Mouse (Mus musculus) liver, adult 10 weeks (tissue): Measurements from ENCODE around the gene Zcchc8. TPM values are rescaled to one million over a fixed set of nuclear protein-coding genes. Genes with fewer than 3 reads are reported as not detected.

Experiments
- polyA plus RNA-seq: library from polyadenylated mRNA; stranded (reverse); fragments of 350-450 nt; fragmentation: Illumina TruSeq; extraction: RNeasy Lipid Tissue Mini Kit (QIAGEN cat#74804); gene quantifications from one replicate; pipeline ENCODE4 v1.2.3, GENCODE M21; 2014; ENCODE audit warnings: low read depth, low replicate concordance

Gene Zcchc8
- polyA plus RNA-seq = 32.2 TPM

DNA sequence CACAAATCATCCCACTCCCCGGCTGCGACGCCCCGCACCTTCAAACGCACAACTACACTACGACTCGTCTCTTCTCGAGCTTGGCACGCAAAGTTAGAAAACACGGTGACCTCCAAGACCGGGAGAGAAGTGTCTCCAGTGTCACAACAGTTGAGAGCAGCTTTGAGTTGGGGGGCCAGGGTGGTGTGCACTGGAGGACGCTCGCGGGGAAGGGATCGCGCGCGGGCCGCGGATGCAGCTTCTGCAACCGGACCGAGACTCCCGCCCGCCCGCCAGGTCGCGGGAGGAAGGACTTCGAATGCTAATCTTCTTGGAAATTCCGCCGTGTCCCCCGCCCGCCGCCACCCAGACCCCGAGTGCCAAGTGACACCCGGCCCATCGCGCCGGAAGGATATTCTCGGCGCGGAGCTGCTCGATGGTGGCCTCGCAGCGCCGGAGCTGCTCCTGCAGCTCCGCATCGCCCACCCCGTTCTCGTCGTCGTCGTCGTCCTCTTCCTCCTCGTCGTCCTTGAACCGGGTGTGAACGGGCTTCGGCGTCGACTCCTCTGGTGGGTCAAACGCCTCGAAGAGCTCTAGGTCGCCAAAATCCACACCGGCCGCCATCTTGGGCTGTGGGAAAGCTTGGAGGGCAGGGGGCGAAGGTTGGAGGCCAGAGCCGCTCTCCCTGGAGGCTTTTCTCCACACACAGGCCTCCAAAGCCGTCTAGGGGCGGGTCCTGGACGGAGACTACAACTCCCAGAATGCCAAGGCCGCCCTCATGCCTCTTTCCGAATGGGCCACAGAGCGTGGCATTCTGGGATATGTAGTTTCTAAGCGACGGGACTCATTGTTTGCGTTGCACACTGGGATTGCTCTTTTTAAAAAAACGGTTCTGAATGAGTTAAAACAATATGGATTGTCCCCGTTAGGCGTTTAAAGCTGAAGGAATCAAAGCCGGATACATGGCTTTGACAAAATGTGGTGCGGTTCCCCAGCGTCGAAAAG is at the start of gene Zcchc8:
Gene Zcchc8 (minus strand): TSS at position 773 of the 984 bp plus-strand sequence.

GRCm38 (mm10) chr5:123749065-123750064 is 28.5 kb upstream of the Zcchc8 start, which contains the start of the genes Rsrc2 and Kntc1:
Gene Rsrc2, minus strand, starts transcription at chr5:123749414.
Gene Kntc1, plus strand, starts transcription at chr5:123749716.

DNA sequence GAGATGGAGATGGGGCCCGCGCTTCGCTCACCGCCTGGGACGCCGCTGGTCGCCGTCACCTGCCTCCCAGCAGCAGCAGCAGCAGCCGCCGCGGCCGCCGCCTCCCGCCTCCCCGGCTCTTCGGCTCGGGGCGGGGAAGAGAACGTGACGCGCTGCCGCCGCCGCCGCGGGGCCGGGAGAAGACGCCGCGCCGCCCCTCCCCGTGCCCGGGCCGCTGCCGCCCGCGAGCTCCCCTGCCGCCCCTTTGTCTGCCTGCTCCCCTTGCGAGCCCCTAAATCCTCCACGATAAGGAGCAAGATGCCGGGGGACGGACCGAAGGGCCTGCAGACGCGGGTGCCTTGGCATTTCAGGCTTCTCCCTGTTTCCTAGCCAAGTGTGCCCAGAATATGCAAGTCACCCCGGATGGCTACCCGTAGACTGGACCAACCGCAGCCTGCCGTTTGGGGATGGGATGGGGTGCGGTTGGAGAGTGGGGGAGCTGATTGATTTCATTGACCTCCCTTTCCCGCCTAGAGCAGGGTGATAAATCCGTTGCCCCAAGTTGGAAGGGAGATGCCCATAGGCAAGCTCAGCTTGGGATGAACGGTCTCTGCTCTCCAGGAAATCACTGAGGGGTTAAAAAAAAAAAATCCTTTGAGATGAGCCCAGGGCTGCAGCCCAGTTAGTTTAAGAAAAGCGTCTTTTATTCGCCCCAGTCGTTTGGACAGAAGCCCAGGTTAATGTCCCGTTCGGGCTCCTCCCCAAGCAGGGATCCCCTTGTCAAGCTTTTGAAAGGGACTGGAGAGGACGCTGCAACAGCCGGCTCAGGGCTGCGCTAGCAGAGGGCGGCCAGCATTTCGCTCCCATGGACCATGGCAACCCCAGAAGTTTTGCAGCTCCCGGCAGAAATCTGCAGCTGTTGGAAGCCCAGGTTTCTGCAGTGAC is 36.4 kb downstream of the Zcchc8 start, which contains the start of gene Clip1:
Gene Clip1 (minus strand): TSS at position 398 of the 924 bp plus-strand sequence.

Other genes starting within 250 kb of the Zcchc8 start
- gene Lrrc43, start 231.8 kb downstream of the Zcchc8 start, polyA plus RNA-seq = not detected
- gene Il31, start 231.6 kb downstream of the Zcchc8 start, polyA plus RNA-seq = not detected
- not detected for gene B3gnt4, start 210.6 kb downstream of the Zcchc8 start, polyA plus RNA-seq
- 47.1 TPM for gene Diablo, start 196.9 kb downstream of the Zcchc8 start, polyA plus RNA-seq
- gene Gm49027, start 195.6 kb downstream of the Zcchc8 start, polyA plus RNA-seq = not detected
- 8.1 TPM for gene Vps33a, start 148.1 kb downstream of the Zcchc8 start, polyA plus RNA-seq
- 18.4 TPM for gene Clip1, start 36.5 kb downstream of the Zcchc8 start, polyA plus RNA-seq
- gene Rsrc2, start 28.3 kb upstream of the Zcchc8 start, polyA plus RNA-seq = 92.5 TPM
- gene Kntc1, start 28.6 kb upstream of the Zcchc8 start, polyA plus RNA-seq = not detected
- gene Hcar2, start 144.4 kb upstream of the Zcchc8 start, polyA plus RNA-seq = not detected
- gene Hcar1, start 158.9 kb upstream of the Zcchc8 start, polyA plus RNA-seq = not detected
- gene Denr, start 186.1 kb upstream of the Zcchc8 start, polyA plus RNA-seq = 135 TPM
- gene Gm43518, start 206.3 kb upstream of the Zcchc8 start, polyA plus RNA-seq = not detected
- gene Ccdc62, start 209.6 kb upstream of the Zcchc8 start, polyA plus RNA-seq = 1.7 TPM